Mouse (Mus musculus): ENCODE measurements at regions not wholly inside any gene's neighbourhood (a gene's known extent, or its start where the extent isn't known, plus 50 kb on each side); places are given as distances from the start of the nearest gene placed in this dataset.

DNA sequence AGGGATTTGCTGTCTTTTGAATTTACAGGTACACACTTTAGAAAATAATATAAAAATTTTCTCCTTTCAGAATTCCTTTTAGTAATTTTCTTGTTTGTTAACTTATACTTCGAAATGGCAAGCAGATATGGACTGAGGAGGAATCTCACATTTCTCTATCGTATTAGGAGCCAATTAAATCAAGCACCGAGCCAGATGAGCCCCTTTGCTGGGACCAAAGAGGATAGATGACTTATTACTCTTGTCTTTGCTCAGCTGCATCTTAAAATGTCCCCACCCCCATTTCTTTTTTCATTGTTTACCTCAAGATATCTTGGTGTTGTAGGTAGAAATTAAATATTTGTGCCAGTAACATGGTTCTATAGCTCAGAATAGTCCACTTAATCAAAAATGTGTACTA, 247.7 kb upstream of the Rgmb start:
- Histone ChIP-seq H3K27ac (ENCODE audit: control insufficient read depth, low read depth, low read length) (no peak overlapping the region), H3K4me1 (ENCODE audit: control insufficient read depth in 1 of 2, insufficient read depth in 2 of 2, low read length in 2 of 2) (no peaks in the 10 kb centered on the region), H3K9ac (ENCODE audit: control insufficient read depth, low read depth, low read length, poor library complexity, severe bottlenecking) (no peak overlapping the region), H3K36me3 (ENCODE audit: control insufficient read depth in 1 of 2, insufficient read depth in 2 of 2, low read length in 2 of 2) (no peaks in the 10 kb centered on the region), H3K4me3 (ENCODE audit: control insufficient read depth in 1 of 2, insufficient read depth in 1 of 2, low read depth in 2 of 2, low read length in 2 of 2) (no peak overlapping the region), H3K9me3 (replicated peaks; ENCODE audit: insufficient read depth, low read length) (no peaks in the 10 kb centered on the region), H3K79me2 (ENCODE audit: control insufficient read depth, insufficient read depth, low read length, poor library complexity) (no peaks in the 10 kb centered on the region), H3K27me3 (ENCODE audit: control insufficient read depth in 1 of 2, insufficient read depth in 2 of 2, low read length in 2 of 2) (no peaks in the 10 kb centered on the region)
- DNase-seq (ENCODE audit: low read depth, low spot score), result no peak
- TF ChIP-seq HCFC1 (IDR thresholded peaks at IDR 0.05; ENCODE audit: low read depth, low read length) (no peak), MEF2A (IDR thresholded peaks at IDR 0.05; ENCODE audit: extremely low read depth, insufficient replicate concordance, low read depth, low read length, poor library complexity, severe bottlenecking) (no peak), UBTF (IDR thresholded peaks at IDR 0.05; ENCODE audit: borderline replicate concordance, insufficient read depth, low read depth, low read length) (no peak), NELFE (IDR thresholded peaks at IDR 0.05; ENCODE audit: low read depth, low read length) (no peak), GABPA (IDR thresholded peaks at IDR 0.05; ENCODE audit: low read depth, low read length) (no peak), CTCF (IDR thresholded peaks at IDR 0.05 in 2 of 3, conservative IDR thresholded peaks at IDR 0.05 in 1 of 3; ENCODE audit: control insufficient read depth in 1 of 3, insufficient read depth in 1 of 3, low read depth in 2 of 3, low read length in 3 of 3, poor library complexity in 1 of 3, severe bottlenecking in 1 of 3) (no peak), MAZ (IDR thresholded peaks at IDR 0.05; ENCODE audit: low read depth, low read length) (no peak)

DNA sequence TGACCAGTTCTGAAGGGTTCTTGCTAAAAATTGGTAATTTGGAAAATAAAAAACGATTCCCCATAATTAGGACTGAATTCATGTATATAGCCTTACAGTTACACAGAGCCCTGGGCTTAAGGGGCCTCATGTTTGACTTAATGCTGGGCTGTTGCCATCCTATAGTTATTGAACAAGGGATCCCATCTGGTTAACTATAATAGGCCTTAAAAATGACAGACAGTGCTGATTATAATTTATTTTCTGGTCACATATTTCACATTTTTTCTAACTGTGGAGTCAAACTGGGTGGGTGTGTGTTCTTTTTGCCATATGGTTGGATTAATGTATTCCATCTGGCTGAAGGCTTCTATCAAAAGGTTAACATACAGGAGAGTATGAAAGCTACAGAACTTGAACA, 238.5 kb upstream of the Rgmb start:
- H3K9ac ChIP-seq (ENCODE audit: control insufficient read depth, low read depth, low read length, poor library complexity, severe bottlenecking), result no peak overlapping the region
- no peaks in the 10 kb centered on the region for H3K79me2 ChIP-seq (ENCODE audit: control insufficient read depth, insufficient read depth, low read length, poor library complexity)
- H3K4me1 ChIP-seq (ENCODE audit: control insufficient read depth in 1 of 2, insufficient read depth in 2 of 2, low read length in 2 of 2), result no peaks in the 10 kb centered on the region
- no peak overlapping the region for H3K27ac ChIP-seq (ENCODE audit: control insufficient read depth, low read depth, low read length)
- H3K9me3 ChIP-seq (replicated peaks; ENCODE audit: insufficient read depth, low read length), result no peaks in the 10 kb centered on the region
- TF ChIP-seq ELF1 (IDR thresholded peaks at IDR 0.05; ENCODE audit: low read depth, low read length) (no peak), SMC3 (IDR thresholded peaks at IDR 0.05; ENCODE audit: low read depth, low read length) (no peak)
- no peak overlapping the region for H3K4me3 ChIP-seq (ENCODE audit: control insufficient read depth in 1 of 2, insufficient read depth in 1 of 2, low read depth in 2 of 2, low read length in 2 of 2)
- no peak for DNase-seq (ENCODE audit: low read depth, low spot score)
- H3K27me3 ChIP-seq (ENCODE audit: control insufficient read depth in 1 of 2, insufficient read depth in 2 of 2, low read length in 2 of 2), result no peaks in the 10 kb centered on the region
- H3K36me3 ChIP-seq (ENCODE audit: control insufficient read depth in 1 of 2, insufficient read depth in 2 of 2, low read length in 2 of 2), result no peaks in the 10 kb centered on the region

DNA sequence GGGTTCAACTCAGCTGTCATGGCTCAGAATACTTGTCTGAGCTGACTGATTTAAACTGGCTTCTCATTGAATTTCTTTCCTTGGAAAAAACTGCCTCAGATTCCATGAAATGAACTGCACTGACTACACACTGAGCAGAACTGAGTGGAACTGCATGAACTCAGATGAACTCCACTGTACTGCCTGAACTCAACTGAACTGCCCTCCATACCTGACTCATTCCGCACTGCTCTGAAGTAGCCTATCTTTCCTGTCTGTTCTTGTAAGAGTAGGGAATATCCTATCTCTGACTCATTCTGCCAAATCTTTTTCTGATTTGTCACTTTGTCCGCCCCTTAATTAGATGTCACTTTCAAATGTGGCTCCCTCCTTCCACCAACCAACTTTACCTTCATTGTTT, 237.0 kb upstream of the Rgmb start:
- TF ChIP-seq NRF1 (IDR thresholded peaks at IDR 0.05; ENCODE audit: insufficient read depth, low read depth, low read length, poor library complexity, severe bottlenecking), result no peak
- TF ChIP-seq RCOR1 (IDR thresholded peaks at IDR 0.05; ENCODE audit: low read depth, low read length), result no peak
- TF ChIP-seq MAX (IDR thresholded peaks at IDR 0.05; ENCODE audit: low read length), result no peak
- TF ChIP-seq HCFC1 (IDR thresholded peaks at IDR 0.05; ENCODE audit: low read depth, low read length), result no peak
- TF ChIP-seq ELF1 (IDR thresholded peaks at IDR 0.05; ENCODE audit: low read depth, low read length), result no peak
- no peak for TF ChIP-seq USF1 (IDR thresholded peaks at IDR 0.05; ENCODE audit: low read depth, low read length)
- TF ChIP-seq TAL1 (IDR thresholded peaks at IDR 0.05; ENCODE audit: low read length), result no peak
- no peak for TF ChIP-seq POLR2A (IDR thresholded peaks at IDR 0.05; ENCODE audit: control insufficient read depth in 1 of 2, insufficient read depth in 1 of 2, low read depth in 1 of 2, low read length in 2 of 2, poor library complexity in 1 of 2)
- no peak for TF ChIP-seq MEF2A (IDR thresholded peaks at IDR 0.05; ENCODE audit: extremely low read depth, insufficient replicate concordance, low read depth, low read length, poor library complexity, severe bottlenecking)
- no peak for TF ChIP-seq SMC3 (IDR thresholded peaks at IDR 0.05; ENCODE audit: low read depth, low read length)
- Histone ChIP-seq H3K4me1 (ENCODE audit: control insufficient read depth in 1 of 2, insufficient read depth in 2 of 2, low read length in 2 of 2) (no peaks in the 10 kb centered on the region), H3K79me2 (ENCODE audit: control insufficient read depth, insufficient read depth, low read length, poor library complexity) (no peaks in the 10 kb centered on the region), H3K27ac (ENCODE audit: control insufficient read depth, low read depth, low read length) (no peak overlapping the region), H3K9ac (ENCODE audit: control insufficient read depth, low read depth, low read length, poor library complexity, severe bottlenecking) (no peak overlapping the region), H3K36me3 (ENCODE audit: control insufficient read depth in 1 of 2, insufficient read depth in 2 of 2, low read length in 2 of 2) (no peaks in the 10 kb centered on the region), H3K9me3 (replicated peaks; ENCODE audit: insufficient read depth, low read length) (no peaks in the 10 kb centered on the region), H3K4me3 (ENCODE audit: control insufficient read depth in 1 of 2, insufficient read depth in 1 of 2, low read depth in 2 of 2, low read length in 2 of 2) (no peak overlapping the region), H3K27me3 (ENCODE audit: control insufficient read depth in 1 of 2, insufficient read depth in 2 of 2, low read length in 2 of 2) (no peaks in the 10 kb centered on the region)
- no peak for DNase-seq (ENCODE audit: low read depth, low spot score)
